Mouse (Mus musculus): ENCODE results near the gene Rbl1.

- TF ChIP-seq CTCF (conservative IDR thresholded peaks at IDR 0.05; ENCODE audit: insufficient read depth, insufficient read length, low read depth, low read length), result no peak
- no peak for TF ChIP-seq POLR2A (IDR thresholded peaks at IDR 0.05; ENCODE audit: low read depth, low read length)
Measured at GRCm38 (mm10) chr2:157130813-157131514, 73.4 kb downstream of the Rbl1 start.

Data from kidney, adult 2 months (tissue).